Comparison of ENCODE assay signal across 15 mouse cellular contexts in the genomic region with DNA sequence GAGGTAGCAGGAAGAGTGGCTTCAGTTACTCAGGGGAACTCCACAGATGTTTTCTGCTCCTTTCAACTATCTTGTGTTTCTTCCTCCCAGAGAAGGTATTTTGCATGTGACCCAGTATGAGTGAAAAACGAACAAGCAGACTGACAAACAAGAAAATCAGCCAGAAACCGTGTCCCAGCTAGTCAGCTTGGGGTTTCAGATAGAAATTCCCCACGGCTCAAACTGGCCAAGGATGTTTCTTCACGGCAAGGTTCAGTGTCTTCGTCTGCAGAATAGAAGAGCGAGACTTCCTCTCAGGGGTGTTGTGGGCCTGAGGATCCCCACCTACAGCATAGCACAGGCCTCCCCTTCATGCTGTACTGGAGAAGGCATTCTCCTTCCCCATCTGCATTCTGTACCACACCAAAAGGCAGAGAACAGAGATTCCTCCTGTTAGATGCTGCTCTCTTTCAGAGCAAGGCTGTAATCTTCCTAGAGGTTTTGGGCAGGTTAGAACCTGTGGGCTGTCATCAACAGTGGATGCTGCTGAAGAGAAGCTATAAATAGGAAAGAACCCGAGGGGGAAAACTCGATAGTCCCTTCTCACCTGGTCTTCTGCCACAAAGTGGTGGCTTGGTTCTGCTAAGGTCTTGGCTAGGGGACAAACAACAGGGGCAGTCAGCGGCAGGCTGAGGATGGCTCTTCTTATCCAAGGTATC.
"Had no signal": no experiment of that assay in that cellular context is flagged by ENCODE, and none has a peak within 500 bp of the region (broad histone marks: within the 10 kb centered on the region; RNA-seq: fewer than 3 reads in every experiment).

No protein-coding gene starts in this region.

- H3K27ac ChIP-seq: layer of hippocampus, adult 2 months; liver, embryonic 12.5 days; lung, embryonic 15.5 days; macrophage; neural tube, embryonic 13.5 days had no signal

- DNase-seq: kidney, adult 18-20 months; kidney, postnatal 10 days; kidney, postnatal 4 days; left cerebral cortex, postnatal 4 days; lung, postnatal 14 days; right cerebral cortex, postnatal 14 days; thymus, postnatal 4 days had no signal

- H3K4me1 ChIP-seq: liver, embryonic 12.5 days; megakaryocyte, embryonic 14.5 days; neural tube, embryonic 13.5 days had no signal

- ATAC-seq: liver, embryonic 12.5 days; midbrain, embryonic 16.5 days had no signal

- H3K4me3 ChIP-seq: layer of hippocampus, adult 2 months; liver, embryonic 12.5 days; lung, embryonic 15.5 days; megakaryocyte, embryonic 14.5 days; neural tube, embryonic 13.5 days had no signal

- H3K4me2 ChIP-seq: liver, embryonic 12.5 days; lung, embryonic 15.5 days; midbrain, embryonic 11.5 days; neural tube, embryonic 13.5 days had no signal

- H3K9ac ChIP-seq: liver, embryonic 12.5 days; lung, embryonic 15.5 days; neural tube, embryonic 13.5 days had no signal

- H3K27me3 ChIP-seq: liver, embryonic 12.5 days; lung, embryonic 15.5 days; neural tube, embryonic 13.5 days had no signal

- H3K36me3 ChIP-seq: liver, embryonic 12.5 days; lung, embryonic 15.5 days; neural tube, embryonic 13.5 days had no signal

- H3K9me3 ChIP-seq: liver, embryonic 12.5 days; lung, embryonic 15.5 days; megakaryocyte, embryonic 14.5 days; neural tube, embryonic 13.5 days had no signal
